Mouse (Mus musculus) hindbrain, postnatal 0 days (tissue): Measurements from ENCODE around the gene Ndufb6. TPM values are rescaled to one million over a fixed set of nuclear protein-coding genes. Genes with fewer than 3 reads are reported as not detected.

ENCODE experiments used
- ATAC-seq: fragments of 200-750 bp; cut with Nextera tagmentation; 2 replicates; pipeline ENCODE4 v1.8.0; 2017; ENCODE audit warnings: mild to moderate bottlenecking, moderate TSS enrichment, moderate library complexity
- DNase-seq: peaks from one replicate; pipeline ENCODE4 v3.0.0-alpha.2; 2015; ENCODE audit warnings: low spot score
- H3K27ac ChIP-seq: fragments of 300-500 bp; sonication (generic); 2 replicates; pipeline ENCODE4 v1.5.1; 2014; ENCODE audit warnings: mild to moderate bottlenecking
- H3K27me3 ChIP-seq: fragments of 300-500 bp; sonication (generic); 2 replicates; pipeline ENCODE4 v1.6.1; 2014; ENCODE audit warnings: low read length, mixed read lengths; ENCODE audit not compliant: insufficient read depth
- H3K36me3 ChIP-seq: fragments of 300-500 bp; sonication (generic); 2 replicates; pipeline ENCODE4 v1.6.1; 2014; ENCODE audit warnings: low read length, mixed read lengths; ENCODE audit not compliant: insufficient read depth
- H3K4me1 ChIP-seq: fragments of 300-500 bp; sonication (generic); 2 replicates; pipeline ENCODE4 v1.6.1; 2014; ENCODE audit warnings: antibody characterized with exemption, low read length, mixed read lengths; ENCODE audit not compliant: insufficient read depth
- H3K4me2 ChIP-seq: fragments of 300-500 bp; sonication (generic); 2 replicates; pipeline ENCODE4 v1.6.1; 2014; ENCODE audit warnings: low read depth, mild to moderate bottlenecking, low read length, moderate library complexity, mixed read lengths
- H3K4me3 ChIP-seq: fragments of 300-500 bp; sonication (generic); 2 replicates; pipeline ENCODE4 v1.5.1; 2014; ENCODE audit warnings: low read length
- H3K9ac ChIP-seq: fragments of 300-500 bp; sonication (generic); replicated peaks from 2 replicates; pipeline ENCODE4 v1.6.1; 2014; ENCODE audit warnings: mild to moderate bottlenecking, low read length, moderate library complexity, mixed read lengths
- H3K9me3 ChIP-seq: fragments of 300-500 bp; sonication (generic); 2 replicates; pipeline ENCODE4 v1.6.1; 2016; ENCODE audit warnings: low read length, mixed read lengths
- CTCF ChIP-seq: IDR thresholded peaks from 2 replicates; pipeline ENCODE4 v1.5.1; 2016; ENCODE audit warnings: antibody characterized with exemption, control low read depth, low read depth
- WGBS: fragments of 180-500 bp; shearing (Covaris S2); extraction: QIAGEN DNeasy Blood & Tissue Kit; methylation state at CpG from one replicate; pipeline ENCODE4 v1.1.7; 2014; 5-methylcytosine and 5-hydroxymethylcytosine counted together
- polyA plus RNA-seq: library from polyadenylated mRNA; unstranded; fragments of >200 nt; fragmentation: Nextera tagmentation; extraction: Ambion mirVana; gene quantifications from 2 replicates; pipeline ENCODE4 v1.2.1, GENCODE M21; 2015
- total RNA-seq: library from RNA; depleted of rRNA; stranded (reverse); fragments of >200 nt; gene quantifications from 2 replicates; pipeline ENCODE4 v1.2.3, GENCODE M21; 2014; rRNA removed

Gene Ndufb6
- 180 TPM in 2 replicates for total RNA-seq
- 453 and 456 TPM in 2 replicates for polyA plus RNA-seq

- peak within 1 kb of the TSS; percentile 79 for H3K4me3 ChIP-seq
- H3K27ac ChIP-seq: peak within 1 kb of the TSS; percentile 75
- H3K27me3 ChIP-seq: no peaks in the 10 kb centered on the region
- DNase-seq (peak; percentile 98), ATAC-seq (peak; percentile 98)
- TF ChIP-seq CTCF: no peak
- H3K9me3 ChIP-seq: no peaks in the 10 kb centered on the region
- H3K4me1 ChIP-seq: no peaks in the 10 kb centered on the region
- H3K36me3 ChIP-seq: peaks cover 15% of the 10 kb centered on the region; the same call in 1 of the 2 replicates
- under 1% methylated on average over 36 of the region's 36 CpGs for WGBS
- H3K4me2 ChIP-seq: peak within 1 kb of the TSS; percentile 78
- H3K9ac ChIP-seq: peak within 1 kb of the TSS; percentile 72
Observed at GRCm38 (mm10) chr4:40279276-40279900, at the start of gene Ndufb6. Gene Ndufb6, minus strand, starts transcription at chr4:40279421.

DNA sequence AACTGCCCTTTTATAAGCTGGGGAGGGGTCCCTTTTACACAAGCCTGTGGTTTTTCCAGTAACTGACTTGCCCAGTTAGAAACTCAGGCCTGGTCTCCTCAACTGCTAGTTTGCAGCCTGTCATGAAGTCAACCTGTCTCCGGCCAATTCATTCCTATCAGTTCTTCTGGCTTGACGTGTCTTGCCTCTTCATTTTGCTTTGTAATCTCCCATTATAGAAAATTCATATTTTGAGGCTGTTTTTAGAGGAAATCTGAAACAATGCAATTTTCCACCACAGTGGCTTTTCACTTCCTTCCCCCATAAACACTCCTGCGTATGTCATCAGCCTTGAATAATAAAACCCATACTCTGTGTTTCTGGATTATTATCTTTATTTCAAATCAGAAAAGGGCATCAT, 47.9 kb upstream of the Ndufb6 start:
- ATAC-seq (no peak), DNase-seq (no peak)
- Histone ChIP-seq H3K4me3 (no peak overlapping the region), H3K36me3 (no peaks in the 10 kb centered on the region), H3K4me2 (no peak overlapping the region), H3K9me3 (no peaks in the 10 kb centered on the region), H3K27ac (no peak overlapping the region), H3K9ac (no peak overlapping the region), H3K4me1 (no peaks in the 10 kb centered on the region), H3K27me3 (no peaks in the 10 kb centered on the region)
- WGBS: 79% methylated on average over 3 of the region's 3 CpGs
- no peak for TF ChIP-seq CTCF

DNA sequence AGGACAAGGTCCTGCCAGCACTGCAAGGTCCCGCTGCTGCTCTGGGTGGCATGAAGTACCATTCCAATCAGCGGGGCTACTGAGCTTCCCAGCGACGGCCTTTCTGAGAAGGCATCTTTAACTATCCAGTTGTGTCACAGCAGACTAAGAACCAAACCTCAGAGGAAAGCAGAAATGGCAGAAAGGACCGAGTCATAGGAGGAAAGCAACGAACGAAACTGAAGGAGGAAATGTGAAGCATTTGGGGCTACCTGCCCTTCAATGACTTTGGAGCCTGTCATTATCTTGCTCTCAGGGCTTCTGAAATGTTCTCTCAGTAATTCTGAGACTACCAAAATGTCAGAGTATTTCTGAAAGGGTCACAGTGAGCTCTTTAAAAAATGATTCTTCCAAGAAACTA, 45.4 kb upstream of the Ndufb6 start:
- Histone ChIP-seq H3K4me1 (no peaks in the 10 kb centered on the region), H3K4me3 (no peak overlapping the region), H3K27me3 (no peaks in the 10 kb centered on the region), H3K9ac (no peak overlapping the region), H3K9me3 (no peaks in the 10 kb centered on the region), H3K4me2 (no peak overlapping the region), H3K36me3 (no peaks in the 10 kb centered on the region), H3K27ac (no peak overlapping the region)
- DNase-seq (no peak), ATAC-seq (no peak)
- 87% methylated on average over 7 of the region's 7 CpGs for WGBS
- TF ChIP-seq CTCF: no peak

DNA sequence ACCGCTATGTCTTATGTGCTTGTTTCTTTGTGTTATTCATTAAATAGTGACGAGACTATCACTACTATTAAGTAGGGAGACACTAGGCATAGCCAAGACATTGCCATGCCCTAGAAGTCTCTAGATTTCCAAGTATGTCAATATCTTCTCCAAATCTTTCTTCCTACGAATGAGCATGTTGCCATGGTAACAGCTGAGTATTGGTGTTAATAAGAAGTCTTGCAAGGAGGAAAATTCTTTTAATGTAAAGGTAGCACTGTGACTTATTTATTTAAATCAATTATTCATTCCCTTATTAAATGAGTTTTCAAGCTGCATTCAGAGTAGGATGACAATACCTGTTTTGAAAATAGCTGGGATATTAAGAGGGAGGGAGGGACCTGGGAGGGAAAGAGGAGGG, 38.2 kb upstream of the Ndufb6 start:
- WGBS: 61% methylated on average over 3 of the region's 3 CpGs
- ATAC-seq (no peak), DNase-seq (peak; percentile 71)
- Histone ChIP-seq H3K9ac (no peak overlapping the region), H3K27ac (no peak overlapping the region), H3K27me3 (no peaks in the 10 kb centered on the region), H3K4me1 (no peaks in the 10 kb centered on the region), H3K36me3 (no peaks in the 10 kb centered on the region), H3K9me3 (no peaks in the 10 kb centered on the region), H3K4me3 (no peak overlapping the region), H3K4me2 (no peak overlapping the region)
- no peak for TF ChIP-seq CTCF

GRCm38 (mm10) chr4:40313026-40313425, 33.8 kb upstream of the Ndufb6 start:
- ATAC-seq: no peak
- H3K4me1 ChIP-seq: no peaks in the 10 kb centered on the region
- WGBS: 78% methylated on average over 6 of the region's 6 CpGs
- TF ChIP-seq CTCF: no peak
- H3K9ac ChIP-seq: no peak overlapping the region
- H3K9me3 ChIP-seq: no peaks in the 10 kb centered on the region
- no peak for DNase-seq
- H3K4me3 ChIP-seq: no peak overlapping the region
- H3K27ac ChIP-seq: no peak overlapping the region
- H3K27me3 ChIP-seq: no peaks in the 10 kb centered on the region
- no peaks in the 10 kb centered on the region for H3K36me3 ChIP-seq
- no peak overlapping the region for H3K4me2 ChIP-seq

DNA sequence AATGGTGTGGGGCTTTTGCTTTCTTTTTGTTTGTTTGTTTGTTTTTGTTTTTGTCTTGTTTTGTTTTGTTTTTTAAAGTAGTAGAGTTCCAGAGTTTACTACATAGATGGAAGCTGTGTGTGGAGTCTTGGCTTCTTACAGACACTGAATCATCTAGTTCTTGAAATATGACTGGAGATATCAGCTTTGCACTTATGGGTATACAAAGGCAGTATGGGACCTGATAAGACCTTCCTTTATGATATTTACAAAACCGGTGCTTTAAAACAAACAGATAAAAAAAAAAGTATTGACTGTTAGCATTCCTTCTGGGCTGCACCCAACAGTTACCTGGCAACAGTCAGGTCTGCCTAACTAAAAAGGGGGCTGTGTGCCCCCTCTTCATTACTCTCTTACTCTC, 33.0 kb upstream of the Ndufb6 start:
- Histone ChIP-seq H3K4me3 (no peak overlapping the region), H3K36me3 (no peaks in the 10 kb centered on the region), H3K27ac (no peak overlapping the region), H3K9me3 (no peaks in the 10 kb centered on the region), H3K4me2 (no peak overlapping the region), H3K27me3 (no peaks in the 10 kb centered on the region), H3K9ac (no peak overlapping the region), H3K4me1 (no peaks in the 10 kb centered on the region)
- WGBS: 83% methylated on average over 1 of the region's 1 CpGs
- TF ChIP-seq CTCF: no peak
- ATAC-seq (no peak), DNase-seq (no peak)

- Histone ChIP-seq H3K4me3 (no peak overlapping the region), H3K4me2 (no peak overlapping the region), H3K27ac (no peak overlapping the region), H3K9me3 (no peaks in the 10 kb centered on the region), H3K9ac (no peak overlapping the region), H3K36me3 (no peaks in the 10 kb centered on the region), H3K27me3 (no peaks in the 10 kb centered on the region), H3K4me1 (no peaks in the 10 kb centered on the region)
- no peak for TF ChIP-seq CTCF
- WGBS: 65% methylated on average over 11 of the region's 11 CpGs
- no peak for DNase-seq
- no peak for ATAC-seq
Observed at GRCm38 (mm10) chr4:40310796-40311383, 31.7 kb upstream of the Ndufb6 start.
